In the genomic region with DNA sequence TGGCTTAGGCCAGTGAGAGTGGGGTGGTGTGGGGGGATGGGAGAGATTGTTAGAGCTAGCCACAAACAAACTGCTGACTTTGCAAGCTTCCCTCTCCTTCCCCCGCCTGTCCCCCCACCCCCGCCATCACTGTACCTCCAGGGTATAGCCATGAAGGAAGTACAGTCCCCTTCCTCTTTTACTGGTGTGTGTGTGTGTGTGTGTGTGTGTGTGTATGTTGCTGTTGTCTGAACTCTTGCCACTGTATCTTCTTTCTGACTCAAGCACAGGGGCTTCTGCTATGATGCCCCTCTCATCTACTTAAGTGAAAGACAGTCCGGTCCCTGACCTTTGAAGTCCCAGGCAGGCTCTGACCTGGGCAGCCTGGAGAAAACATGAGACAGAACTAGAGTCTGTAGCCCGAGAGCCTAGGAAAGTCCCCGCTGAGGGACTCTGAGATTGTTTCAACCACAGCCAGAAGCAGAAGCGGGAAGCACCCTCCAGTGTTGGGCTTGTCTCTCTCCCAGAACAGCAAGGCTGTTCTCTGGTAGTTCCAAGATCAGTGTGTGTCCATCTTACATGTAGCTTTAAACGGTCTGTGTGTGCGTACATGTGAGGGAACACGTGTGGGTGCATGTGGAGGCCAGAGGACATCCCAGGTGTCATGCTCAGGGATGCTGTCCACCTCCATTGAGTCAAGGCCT, we compare ENCODE assay signal across 16 mouse cellular contexts. TPM values are rescaled to one million over a fixed set of nuclear protein-coding genes. Genes with fewer than 3 reads are reported as not detected.
DNase-seq lines count a peak whose midpoint lies in the region; ATAC-seq and TF ChIP-seq lines count a peak whose summit lies in the region.
"Had no signal": no experiment of that assay in that cellular context is flagged by ENCODE, and none has a peak within 500 bp of the region (broad histone marks: within the 10 kb centered on the region; RNA-seq: fewer than 3 reads in every experiment).

No protein-coding gene starts in this region.

- H3K4me1 ChIP-seq in bone marrow macrophage, adult 2 months (ENCODE audit: control insufficient read depth, insufficient read depth, low read length), result peaks cover 44% of the 10 kb centered on the region

- no peak overlapping the region for H3K4me3 ChIP-seq in layer of hippocampus, adult 2 months
- peak overlapping the region; percentile 12; the same call in 1 of the 2 replicates for H3K4me3 ChIP-seq in bone marrow macrophage, adult 2 months (ENCODE audit: insufficient read depth, low read length)
- H3K4me3 ChIP-seq: heart, embryonic 10.5 days; hindbrain, embryonic 15.5 days had no signal

- DNase-seq in layer of hippocampus, adult 2 months (ENCODE audit: low spot score in 2 of 2), result no peak
- DNase-seq in layer of hippocampus, postnatal 25 days (ENCODE audit: extremely low spot score in 1 of 2, low spot score in 1 of 2), result no peak
- peak; percentile 91 for DNase-seq in A20 (ENCODE audit: low read depth, low spot score)
- no peak for DNase-seq in retina, postnatal 1 day
- DNase-seq: adrenal gland, postnatal 25 days; cerebellum, adult 9-11 months; right cerebral cortex, postnatal 4 days; thymus, postnatal 25 days had no signal

- peak overlapping the region; percentile 6; the same call in 1 of the 2 replicates for H3K27ac ChIP-seq in layer of hippocampus, adult 2 months
- peak overlapping the region; percentile 96 for H3K27ac ChIP-seq in bone marrow macrophage, adult 2 months (ENCODE audit: insufficient read depth, low read depth, low read length)
- H3K27ac ChIP-seq: heart, embryonic 10.5 days; hindbrain, embryonic 15.5 days had no signal

- TF ChIP-seq POLR2A in bone marrow macrophage, adult 2 months (IDR thresholded peaks at IDR 0.05; ENCODE audit: borderline replicate concordance, low read depth, low read length), result no peak

- ATAC-seq in megakaryocyte, adult 5-6 weeks (ENCODE audit: poor library complexity, severe bottlenecking), result peak; percentile 78
- no peak for ATAC-seq in cerebellum, adult (ENCODE audit: insufficient number of reproducible peaks, low FRiP score, low TSS enrichment)

- TF ChIP-seq CTCF in layer of hippocampus, adult 2 months (conservative IDR thresholded peaks at IDR 0.05), result no peak
- no peak for TF ChIP-seq CTCF in bone marrow macrophage, adult 2 months (IDR thresholded peaks at IDR 0.05; ENCODE audit: low read depth, low read length)

RNA-seq across cellular contexts. Expression of gene Tlr9, which starts 7.8 kb away (rescaled TPM):
- 1 to 10 TPM; 1.4 to 1.5 TPM for total RNA-seq in layer of hippocampus, adult 2 months (2021)
- 1 to 10 TPM; 1.2 to 1.5 TPM for total RNA-seq in layer of hippocampus, postnatal 25 days (2021)
- polyA plus RNA-seq in bone marrow macrophage, adult 2 months (2012; ENCODE audit: insufficient read depth, insufficient read length, missing spikeins), result 41.6 and 61.6 TPM in 2 replicates
- total RNA-seq in megakaryocyte, adult 5-6 weeks (2015), result 47.5 and 51.3 TPM in 2 replicates
- 7.4 and 10.9 TPM in 2 replicates for total RNA-seq in megakaryocyte, adult 5-6 weeks (2017)
- polyA plus RNA-seq: embryonic facial prominence, embryonic 11.5 days; forebrain, embryonic 11.5 days; heart, embryonic 10.5 days; lung, embryonic 16.5 days had no signal

RNA-seq across cellular contexts. Expression of gene Alas1, which starts 18.3 kb away (rescaled TPM):
- 100 to 1,000 TPM; 149 to 154 TPM for total RNA-seq in layer of hippocampus, adult 2 months (2021)
- 100 to 1,000 TPM; 147 to 151 TPM for total RNA-seq in layer of hippocampus, postnatal 25 days (2021)
- 67.2 and 70.5 TPM in 2 replicates for polyA plus RNA-seq in bone marrow macrophage, adult 2 months (2012; ENCODE audit: insufficient read depth, insufficient read length, missing spikeins)
- total RNA-seq in megakaryocyte, adult 5-6 weeks (2015), result 84.6 and 91.1 TPM in 2 replicates
- total RNA-seq in megakaryocyte, adult 5-6 weeks (2017), result 110 and 116 TPM in 2 replicates

RNA-seq across cellular contexts. Expression of gene Twf2, which starts 27.3 kb away (rescaled TPM):
- 10 to 100 TPM; 52.4 to 58.9 TPM for total RNA-seq in layer of hippocampus, adult 2 months (2021)
- 10 to 100 TPM; 52.3 to 57.2 TPM for total RNA-seq in layer of hippocampus, postnatal 25 days (2021)
- polyA plus RNA-seq in bone marrow macrophage, adult 2 months (2012; ENCODE audit: insufficient read depth, insufficient read length, missing spikeins), result 99.0 and 113 TPM in 2 replicates
- total RNA-seq in megakaryocyte, adult 5-6 weeks (2015), result 76.8 and 79.8 TPM in 2 replicates
- 109 and 110 TPM in 2 replicates for total RNA-seq in megakaryocyte, adult 5-6 weeks (2017)

RNA-seq across cellular contexts. Expression of gene Ppm1m, which starts 30.6 kb away (rescaled TPM):
- 10 to 100 TPM; 19.4 to 21.8 TPM for total RNA-seq in layer of hippocampus, adult 2 months (2021)
- total RNA-seq in layer of hippocampus, postnatal 25 days (2021), result 10 to 100 TPM; 15.6 to 16.6 TPM
- 41.5 and 42.6 TPM in 2 replicates for polyA plus RNA-seq in bone marrow macrophage, adult 2 months (2012; ENCODE audit: insufficient read depth, insufficient read length, missing spikeins)
- total RNA-seq in megakaryocyte, adult 5-6 weeks (2015), result 42.3 and 52.2 TPM in 2 replicates
- total RNA-seq in megakaryocyte, adult 5-6 weeks (2017), result 46.4 and 49.6 TPM in 2 replicates

RNA-seq across cellular contexts. Expression of gene Poc1a, which starts 50.7 kb away (rescaled TPM):
- 10 to 100 TPM in 1 of 2 experiments, 1 to 10 TPM in 1; 8.6 to 14.5 TPM for total RNA-seq in layer of hippocampus, adult 2 months (2021)
- 10 to 100 TPM; 11.7 to 13.0 TPM for total RNA-seq in layer of hippocampus, postnatal 25 days (2021)
- 8.3 and 13.7 TPM in 2 replicates for polyA plus RNA-seq in bone marrow macrophage, adult 2 months (2012; ENCODE audit: insufficient read depth, insufficient read length, missing spikeins)
- total RNA-seq in megakaryocyte, adult 5-6 weeks (2015), result 26.7 and 37.1 TPM in 2 replicates
- 15.7 and 23.1 TPM in 2 replicates for total RNA-seq in megakaryocyte, adult 5-6 weeks (2017)
